9 mouse cellular contexts compared by ENCODE assay signal in the genomic region with DNA sequence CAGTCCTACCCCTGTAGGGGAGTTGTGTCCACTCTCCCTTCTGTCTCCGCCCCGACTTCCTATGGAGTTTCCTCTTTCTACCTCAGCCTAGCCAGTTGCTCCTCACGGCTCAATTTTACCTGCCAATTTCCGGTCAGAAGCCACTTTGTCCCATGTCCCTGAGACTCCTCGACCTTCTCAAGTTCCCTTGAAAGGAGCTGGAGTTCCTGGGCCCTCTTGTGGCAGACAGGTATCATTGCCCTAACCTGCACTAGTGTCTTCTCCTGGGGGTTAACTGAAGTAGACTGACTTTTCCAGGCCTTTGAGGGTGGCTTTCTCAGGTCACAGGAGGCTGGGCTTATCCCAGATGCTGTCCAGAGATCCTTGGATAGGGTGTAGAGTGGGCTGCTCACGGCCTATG.
A peak's percentile ranks its signal among the peaks of the same experiment; 100 is the strongest.
DNase-seq lines count a peak whose midpoint lies in the region; ATAC-seq and TF ChIP-seq lines count a peak whose summit lies in the region.
"Had no signal": no experiment of that assay in that cellular context is flagged by ENCODE, and none has a peak within 500 bp of the region (broad histone marks: within the 10 kb centered on the region; RNA-seq: fewer than 3 reads in every experiment).

No protein-coding gene starts in this region.

- H3K27ac ChIP-seq in left cerebral cortex, adult 2 months, result no peak overlapping the region
- no peak overlapping the region for H3K27ac ChIP-seq in ES-Bruce4 (ENCODE audit: insufficient read depth, low read length)
- peak overlapping the region; percentile 74 for H3K27ac ChIP-seq in lung, embryonic 16.5 days (ENCODE audit: low read length)
- no peak overlapping the region for H3K27ac ChIP-seq in forebrain, embryonic 10.5 days
- H3K27ac ChIP-seq: neural tube, embryonic 13.5 days had no signal

- no peak for DNase-seq in left cerebral cortex, adult 2 months (ENCODE audit: extremely low spot score in 1 of 2, low spot score in 2 of 2)
- DNase-seq in left cerebral cortex, postnatal 14 days (ENCODE audit: low spot score in 2 of 2), result no peak
- DNase-seq in brain, adult 2 months (ENCODE audit: low read depth, low spot score), result peak; percentile 37
- no peak for DNase-seq in thymus, postnatal 0 days (ENCODE audit: low spot score)
- no peak for DNase-seq in urinary bladder, postnatal 36 days (ENCODE audit: low spot score in 2 of 2)
- DNase-seq in forebrain, embryonic 10.5 days (ENCODE audit: extremely low spot score, low spot score), result no peak

- H3K36me3 ChIP-seq in ES-Bruce4 (ENCODE audit: control insufficient read depth, insufficient read depth, low read length, poor library complexity, severe bottlenecking), result no peaks in the 10 kb centered on the region
- H3K36me3 ChIP-seq in lung, embryonic 16.5 days (ENCODE audit: control insufficient read depth, insufficient read depth, low read length), result no peaks in the 10 kb centered on the region
- H3K36me3 ChIP-seq in forebrain, embryonic 10.5 days (replicated peaks), result no peaks in the 10 kb centered on the region
- H3K36me3 ChIP-seq: neural tube, embryonic 13.5 days had no signal

- H3K4me1 ChIP-seq in ES-Bruce4 (ENCODE audit: control insufficient read depth, insufficient read depth, low read length), result peaks cover 15% of the 10 kb centered on the region
- peaks cover 23% of the 10 kb centered on the region for H3K4me1 ChIP-seq in lung, embryonic 16.5 days (replicated peaks; ENCODE audit: control insufficient read depth, insufficient read depth, low read length)
- H3K4me1 ChIP-seq in forebrain, embryonic 10.5 days, result peaks cover 3% of the 10 kb centered on the region; the same call in 1 of the 2 replicates
- H3K4me1 ChIP-seq: neural tube, embryonic 13.5 days had no signal

- intact Hi-C loops in left cerebral cortex, adult 2 months (cut with DNase I), result no loop called here
- intact Hi-C loops in left cerebral cortex, postnatal 14 days (cut with DNase I), result no loop called here

- 40% methylated on average over 6 of the region's 6 CpGs for WGBS in lung, embryonic 16.5 days
- 49% methylated on average over 6 of the region's 6 CpGs for WGBS in forebrain, embryonic 10.5 days

- H3K9ac ChIP-seq in ES-Bruce4 (ENCODE audit: low read depth, poor library complexity, severe bottlenecking), result no peak overlapping the region
- H3K9ac ChIP-seq in lung, embryonic 16.5 days (ENCODE audit: low read length), result peak overlapping the region; percentile 18; the same call in 1 of the 2 replicates
- H3K9ac ChIP-seq: neural tube, embryonic 13.5 days had no signal

- H3K9me3 ChIP-seq in ES-Bruce4 (replicated peaks; ENCODE audit: control insufficient read depth, insufficient read depth, low read length, poor library complexity, severe bottlenecking), result no peaks in the 10 kb centered on the region
- H3K9me3 ChIP-seq in lung, embryonic 16.5 days (ENCODE audit: control insufficient read depth, low read length), result no peaks in the 10 kb centered on the region
- no peaks in the 10 kb centered on the region for H3K9me3 ChIP-seq in forebrain, embryonic 10.5 days
- H3K9me3 ChIP-seq: neural tube, embryonic 13.5 days had no signal

- peak; percentile 61 for TF ChIP-seq CTCF in left cerebral cortex, adult 2 months (IDR thresholded peaks at IDR 0.05)
- peak; percentile 57 for TF ChIP-seq CTCF in ES-Bruce4 (IDR thresholded peaks at IDR 0.05; ENCODE audit: low read depth, low read length)

- TF ChIP-seq EP300 in ES-Bruce4 (IDR thresholded peaks at IDR 0.05; ENCODE audit: insufficient read depth, low read depth, low read length), result no peak

- no peak for ATAC-seq in lung, embryonic 16.5 days (ENCODE audit: low read depth)

- no peak for TF ChIP-seq POLR2A in ES-Bruce4 (IDR thresholded peaks at IDR 0.05; ENCODE audit: insufficient read depth, low read length)

- H3K4me3 ChIP-seq in left cerebral cortex, adult 2 months, result no peak overlapping the region
- no peak overlapping the region for H3K4me3 ChIP-seq in ES-Bruce4 (ENCODE audit: low read depth, low read length)
- no peak overlapping the region for H3K4me3 ChIP-seq in lung, embryonic 16.5 days (ENCODE audit: low read length)
- H3K4me3 ChIP-seq in forebrain, embryonic 10.5 days, result no peak overlapping the region
- H3K4me3 ChIP-seq: neural tube, embryonic 13.5 days had no signal

- H3K4me2 ChIP-seq in lung, embryonic 16.5 days (ENCODE audit: low read depth, low read length), result no peak overlapping the region
- H3K4me2 ChIP-seq: neural tube, embryonic 13.5 days had no signal

- no peaks in the 10 kb centered on the region for H3K27me3 ChIP-seq in ES-Bruce4 (ENCODE audit: control insufficient read depth, insufficient read depth, low read length, poor library complexity, severe bottlenecking)
- no peaks in the 10 kb centered on the region for H3K27me3 ChIP-seq in lung, embryonic 16.5 days (ENCODE audit: control insufficient read depth, insufficient read depth, low read depth, low read length)
- peaks cover 30% of the 10 kb centered on the region for H3K27me3 ChIP-seq in forebrain, embryonic 10.5 days (ENCODE audit: poor library complexity, severe bottlenecking)
